Mouse (Mus musculus) heart, adult 2 months (tissue): ENCODE results near the gene Ncan.

Experiments
- CTCF ChIP-seq: fragments of 200-600 bp; IDR thresholded peaks from 2 replicates; pipeline ENCODE4 v1.8.1; 2022; ENCODE audit warnings: antibody characterized with exemption, mild to moderate bottlenecking, moderate library complexity
- POLR2A ChIP-seq: fragments of 200-500 bp; IDR thresholded peaks from 2 replicates; pipeline ENCODE4 v1.6.1; 2011; ENCODE audit warnings: mild to moderate bottlenecking, low read depth, low read length, control low read depth; ENCODE audit not compliant: insufficient read depth

DNA sequence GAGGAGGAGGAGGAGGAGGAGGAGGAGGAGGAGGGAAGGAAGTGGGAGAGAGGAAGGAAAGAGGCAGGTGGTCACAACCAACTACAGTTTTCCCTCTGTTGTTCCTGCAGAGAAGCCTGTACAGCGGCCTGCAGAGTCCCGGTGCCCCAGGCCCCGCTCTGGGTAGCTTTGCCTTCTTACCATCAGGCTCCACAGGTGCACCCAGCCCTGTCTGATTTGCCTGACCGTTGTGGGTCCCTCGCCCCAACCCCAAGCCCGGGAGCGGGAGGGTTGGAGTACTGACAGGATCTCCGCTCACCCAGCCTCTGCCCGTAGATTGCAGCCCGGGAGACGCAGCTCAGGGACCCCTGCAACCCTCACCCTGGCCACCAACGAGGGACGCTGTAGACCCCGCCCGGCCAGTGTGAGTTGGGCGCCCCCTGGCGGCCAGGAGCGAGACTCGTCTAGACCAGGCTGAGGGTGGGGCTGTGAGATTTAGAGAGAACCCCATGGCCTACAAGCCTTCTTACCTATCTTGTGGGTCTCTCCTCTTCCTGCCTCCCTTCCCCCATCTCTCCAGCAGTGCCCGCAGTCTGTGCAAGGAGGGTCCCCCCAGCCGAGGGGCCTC is 45.9 kb upstream of the Ncan start:
- no peak for TF ChIP-seq POLR2A
- TF ChIP-seq CTCF, result peak; percentile 96
